Mouse (Mus musculus) limb, embryonic 12.5 days (tissue): ENCODE measurements around the gene Nckap5. TPM values are rescaled to one million over a fixed set of nuclear protein-coding genes. Genes with fewer than 3 reads are reported as not detected.
"Not testable (repeated sequence)": the region's sequence is repeated elsewhere in the genome, so short reads cannot be mapped to it uniquely, and the experiment has no call there.

Experiments used
- ATAC-seq: fragments of 200-750 bp; cut with Nextera tagmentation; 2 replicates; pipeline ENCODE4 v1.8.0; 2017; ENCODE audit warnings: low read depth, moderate TSS enrichment; ENCODE audit not compliant: insufficient number of reproducible peaks, insufficient read depth, low FRiP score, low TSS enrichment
- H3K27ac ChIP-seq: fragments of 300-500 bp; sonication (generic); 2 replicates; pipeline ENCODE4 v1.5.1; 2016; ENCODE audit warnings: mild to moderate bottlenecking, moderate library complexity
- H3K27me3 ChIP-seq: fragments of 300-500 bp; sonication (generic); 2 replicates; pipeline ENCODE4 v1.6.1; 2016; ENCODE audit warnings: mild to moderate bottlenecking, moderate library complexity
- H3K36me3 ChIP-seq: fragments of 300-500 bp; sonication (generic); 2 replicates; pipeline ENCODE4 v1.6.1; 2016; ENCODE audit warnings: mild to moderate bottlenecking, moderate library complexity
- H3K4me1 ChIP-seq: fragments of 300-500 bp; sonication (generic); replicated peaks from 2 replicates; pipeline ENCODE4 v1.6.1; 2016
- H3K4me2 ChIP-seq: fragments of 300-500 bp; sonication (generic); 2 replicates; pipeline ENCODE4 v1.6.1; 2016; ENCODE audit warnings: mild to moderate bottlenecking, moderate library complexity
- H3K4me3 ChIP-seq: fragments of 300-500 bp; sonication (generic); replicated peaks from 2 replicates; pipeline ENCODE4 v1.5.1; 2016; ENCODE audit warnings: mild to moderate bottlenecking
- H3K9ac ChIP-seq: fragments of 300-500 bp; sonication (generic); replicated peaks from 2 replicates; pipeline ENCODE4 v1.6.1; 2016; ENCODE audit warnings: mild to moderate bottlenecking, moderate library complexity
- H3K9me3 ChIP-seq: fragments of 300-500 bp; sonication (generic); 2 replicates; pipeline ENCODE4 v1.6.1; 2016; ENCODE audit warnings: mild to moderate bottlenecking, moderate library complexity
- WGBS: fragments of 180-500 bp; shearing (Covaris S2); methylation state at CpG from one replicate; pipeline ENCODE4 v1.1.7; 2016; 5-methylcytosine and 5-hydroxymethylcytosine counted together
- polyA plus RNA-seq: library from polyadenylated mRNA; unstranded; fragments of >200 nt; fragmentation: Nextera tagmentation; extraction: Ambion mirVana; gene quantifications from 2 replicates; pipeline ENCODE4 v1.2.1, GENCODE M21; 2016

Nckap5 gene
- polyA plus RNA-seq, 1 experiment from 2014 or later = 7.7 TPM

GRCm38 (mm10) chr1:126091979-126092378, 738.6 kb downstream of the Nckap5 start:
- not testable (repeated sequence) for H3K27ac ChIP-seq, ATAC-seq, H3K9ac ChIP-seq, H3K4me2 ChIP-seq, H3K4me3 ChIP-seq, H3K4me1 ChIP-seq, H3K27me3 ChIP-seq, H3K36me3 ChIP-seq, H3K9me3 ChIP-seq
- 92% methylated on average over 2 of the region's 2 CpGs for WGBS

- no peak overlapping the region for H3K27ac ChIP-seq
- no peaks in the 10 kb centered on the region for H3K27me3 ChIP-seq
- no peak overlapping the region for H3K4me2 ChIP-seq
- no peaks in the 10 kb centered on the region for H3K4me1 ChIP-seq
- no peak for ATAC-seq
- no peaks in the 10 kb centered on the region for H3K36me3 ChIP-seq
- H3K4me3 ChIP-seq = no peak overlapping the region
- H3K9ac ChIP-seq = no peak overlapping the region
- WGBS = 82% methylated on average over 7 of the region's 7 CpGs
- no peaks in the 10 kb centered on the region for H3K9me3 ChIP-seq
Observed at GRCm38 (mm10) chr1:126087181-126087580, 743.4 kb downstream of the Nckap5 start.

GRCm38 (mm10) chr1:126076312-126076711, 754.3 kb downstream of the Nckap5 start:
- 62% methylated on average over 4 of the region's 4 CpGs for WGBS
- H3K27ac ChIP-seq = no peak overlapping the region
- no peak overlapping the region for H3K4me2 ChIP-seq
- no peaks in the 10 kb centered on the region for H3K9me3 ChIP-seq
- ATAC-seq = no peak
- no peak overlapping the region for H3K4me3 ChIP-seq
- H3K4me1 ChIP-seq = no peaks in the 10 kb centered on the region
- H3K9ac ChIP-seq = no peak overlapping the region
- H3K36me3 ChIP-seq = no peaks in the 10 kb centered on the region
- no peaks in the 10 kb centered on the region for H3K27me3 ChIP-seq

GRCm38 (mm10) chr1:126070861-126071260, 759.7 kb downstream of the Nckap5 start:
- Histone ChIP-seq H3K4me1 (no peaks in the 10 kb centered on the region), H3K36me3 (no peaks in the 10 kb centered on the region), H3K4me2 (no peak overlapping the region), H3K27ac (no peak overlapping the region), H3K4me3 (no peak overlapping the region), H3K9ac (no peak overlapping the region), H3K27me3 (no peaks in the 10 kb centered on the region), H3K9me3 (no peaks in the 10 kb centered on the region)
- no peak for ATAC-seq
- 78% methylated on average over 2 of the region's 2 CpGs for WGBS

- Histone ChIP-seq H3K4me1 (peaks cover 16% of the 10 kb centered on the region), H3K4me2 (no peak overlapping the region), H3K27me3 (no peaks in the 10 kb centered on the region), H3K4me3 (no peak overlapping the region), H3K9me3 (no peaks in the 10 kb centered on the region), H3K36me3 (no peaks in the 10 kb centered on the region), H3K9ac (no peak overlapping the region), H3K27ac (no peak overlapping the region)
- WGBS = 81% methylated on average over 3 of the region's 3 CpGs
- no peak for ATAC-seq
Observed at GRCm38 (mm10) chr1:126051491-126051890, 779.1 kb downstream of the Nckap5 start.

GRCm38 (mm10) chr1:126042886-126043285, 787.7 kb downstream of the Nckap5 start:
- Histone ChIP-seq H3K36me3 (no peaks in the 10 kb centered on the region), H3K4me3 (no peak overlapping the region), H3K27ac (no peak overlapping the region), H3K4me1 (no peaks in the 10 kb centered on the region), H3K9ac (no peak overlapping the region), H3K9me3 (no peaks in the 10 kb centered on the region), H3K4me2 (no peak overlapping the region), H3K27me3 (no peaks in the 10 kb centered on the region)
- no peak for ATAC-seq
- WGBS = 89% methylated on average over 5 of the region's 5 CpGs

GRCm38 (mm10) chr1:126027536-126027935, 803.1 kb downstream of the Nckap5 start:
- Histone ChIP-seq H3K27me3 (no peaks in the 10 kb centered on the region), H3K27ac (no peak overlapping the region), H3K9ac (no peak overlapping the region), H3K9me3 (no peaks in the 10 kb centered on the region), H3K4me1 (no peaks in the 10 kb centered on the region), H3K4me2 (no peak overlapping the region), H3K36me3 (0 out of 2 replicates have a peak, but pooled peaks cover 3% of the 10 kb centered on the region), H3K4me3 (no peak overlapping the region)
- 91% methylated on average over 8 of the region's 8 CpGs for WGBS
- ATAC-seq = no peak

- Histone ChIP-seq H3K27me3 (no peaks in the 10 kb centered on the region), H3K27ac (no peak overlapping the region), H3K36me3 (0 out of 2 replicates have a peak, but pooled peaks cover 3% of the 10 kb centered on the region), H3K4me2 (no peak overlapping the region), H3K9me3 (no peaks in the 10 kb centered on the region), H3K4me3 (no peak overlapping the region), H3K9ac (no peak overlapping the region), H3K4me1 (no peaks in the 10 kb centered on the region)
- no peak for ATAC-seq
- 81% methylated on average over 6 of the region's 6 CpGs for WGBS
Observed at GRCm38 (mm10) chr1:126024518-126024917, 806.1 kb downstream of the Nckap5 start.

- Histone ChIP-seq H3K27ac (no peak overlapping the region), H3K4me3 (no peak overlapping the region), H3K9ac (no peak overlapping the region), H3K9me3 (no peaks in the 10 kb centered on the region), H3K27me3 (no peaks in the 10 kb centered on the region), H3K4me2 (no peak overlapping the region), H3K36me3 (0 out of 2 replicates have a peak, but pooled peaks cover 3% of the 10 kb centered on the region), H3K4me1 (no peaks in the 10 kb centered on the region)
- no peak for ATAC-seq
- WGBS = 46% methylated on average over 10 of the region's 10 CpGs
Observed at GRCm38 (mm10) chr1:126022959-126023358, 807.6 kb downstream of the Nckap5 start.

GRCm38 (mm10) chr1:126018654-126019053, 811.9 kb downstream of the Nckap5 start:
- H3K4me1 ChIP-seq, ATAC-seq, H3K36me3 ChIP-seq, H3K4me2 ChIP-seq, H3K27me3 ChIP-seq, H3K9ac ChIP-seq, H3K9me3 ChIP-seq, H3K27ac ChIP-seq, H3K4me3 ChIP-seq: not testable (repeated sequence)
- WGBS = 44% methylated on average over 6 of the region's 6 CpGs

- no peak overlapping the region for H3K4me3 ChIP-seq
- H3K9ac ChIP-seq = no peak overlapping the region
- no peak overlapping the region for H3K27ac ChIP-seq
- no peaks in the 10 kb centered on the region for H3K9me3 ChIP-seq
- no peak for ATAC-seq
- no peaks in the 10 kb centered on the region for H3K4me1 ChIP-seq
- H3K27me3 ChIP-seq = no peaks in the 10 kb centered on the region
- no peak overlapping the region for H3K4me2 ChIP-seq
- no peaks in the 10 kb centered on the region for H3K36me3 ChIP-seq
- WGBS = 78% methylated on average over 5 of the region's 5 CpGs
Observed at GRCm38 (mm10) chr1:126011661-126012091, 818.9 kb downstream of the Nckap5 start.

- Histone ChIP-seq H3K27ac (no peak overlapping the region), H3K36me3 (no peaks in the 10 kb centered on the region), H3K4me3 (no peak overlapping the region), H3K4me1 (no peaks in the 10 kb centered on the region), H3K4me2 (no peak overlapping the region), H3K9ac (no peak overlapping the region), H3K27me3 (no peaks in the 10 kb centered on the region), H3K9me3 (no peaks in the 10 kb centered on the region)
- 90% methylated on average over 4 of the region's 4 CpGs for WGBS
- ATAC-seq = no peak
Observed at GRCm38 (mm10) chr1:126007571-126007970, 823.0 kb downstream of the Nckap5 start.
